Mouse (Mus musculus) kidney, postnatal 4 days (tissue): ENCODE data around the gene Slc25a28.

Source experiments
- DNase-seq, 2 experiments: peaks; one replicate each; pipeline ENCODE4 v3.0.0; 2021; ENCODE audit warnings: mixed read lengths in 2 of 2

Gene Slc25a28

DNA sequence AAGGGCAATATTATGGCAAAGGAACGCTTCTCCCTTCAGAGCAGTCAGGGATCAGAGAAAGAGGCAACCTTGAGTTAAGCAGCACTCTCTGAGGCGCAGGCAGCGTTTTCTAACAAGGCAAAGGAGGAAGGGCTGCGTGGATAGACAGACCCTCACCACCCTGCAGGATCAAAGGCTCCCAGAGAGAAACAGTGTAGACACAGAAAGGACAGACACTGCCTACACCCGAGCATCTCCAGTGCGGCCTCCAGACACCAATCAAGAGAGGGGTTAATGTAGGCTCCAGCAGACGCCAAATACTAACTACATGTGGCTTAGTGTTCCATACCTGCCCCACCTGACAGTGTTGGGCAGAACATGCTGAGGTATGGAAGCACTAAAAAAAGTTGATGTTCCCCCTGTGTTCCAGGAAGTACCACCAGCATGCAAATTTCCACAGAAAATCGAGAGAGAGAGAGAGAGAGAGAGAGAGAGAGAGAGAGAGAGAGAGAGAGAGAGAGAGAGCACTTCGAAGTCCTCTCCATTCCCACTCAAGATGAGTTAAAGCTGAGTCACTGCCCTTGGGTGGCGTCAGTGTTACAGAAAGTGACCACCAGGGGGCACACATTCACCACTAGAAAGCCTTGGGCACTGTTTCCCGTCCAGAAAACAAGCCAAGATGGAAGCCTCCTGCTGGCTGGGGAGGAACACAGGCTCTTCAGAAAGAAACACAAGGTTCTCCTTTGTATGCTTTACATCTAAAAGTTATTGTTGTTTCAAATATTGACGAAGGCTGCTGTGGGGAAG, 44.0 kb downstream of the Slc25a28 start:
- DNase-seq = peak; percentile 89 to 91

DNA sequence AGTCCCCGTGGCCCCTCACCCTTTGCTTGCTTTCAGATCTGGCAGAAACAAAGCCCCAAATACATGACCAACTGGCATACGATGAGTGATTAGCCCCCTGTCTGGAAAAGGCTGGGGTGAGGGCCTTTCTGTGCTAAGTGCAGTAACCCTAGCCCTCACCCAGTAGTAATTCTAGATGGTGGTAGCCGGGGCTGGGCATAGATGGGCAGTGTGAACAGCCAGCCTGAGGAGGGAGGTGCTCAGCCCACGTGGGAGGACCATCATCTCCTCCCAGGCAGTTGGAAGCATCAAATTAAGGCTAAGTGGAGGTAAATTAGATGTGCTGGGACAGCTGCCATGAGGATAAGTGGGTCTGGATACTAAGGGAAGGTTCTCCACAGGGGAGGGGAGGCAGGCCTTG, 45.6 kb downstream of the Slc25a28 start:
- no peak for DNase-seq

DNA sequence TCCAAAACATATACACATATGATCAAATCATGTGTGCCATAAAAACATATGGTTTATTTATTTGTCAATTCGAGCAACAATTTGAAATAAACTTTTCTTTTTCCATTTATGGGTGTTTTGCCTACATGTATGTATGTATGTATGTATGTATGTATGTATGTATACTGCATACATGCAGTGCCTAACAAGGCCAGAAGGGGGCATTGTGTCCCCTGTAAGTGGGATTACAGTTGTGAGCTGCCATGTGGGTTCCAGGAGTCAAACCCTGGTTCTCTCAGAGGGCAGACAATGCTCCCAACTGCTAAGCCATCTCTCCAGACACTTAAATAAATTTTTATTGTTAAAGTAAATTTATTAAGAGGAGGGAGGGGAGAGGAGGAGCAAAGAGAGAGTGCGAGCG, 47.3 kb downstream of the Slc25a28 start:
- no peak for DNase-seq

DNA sequence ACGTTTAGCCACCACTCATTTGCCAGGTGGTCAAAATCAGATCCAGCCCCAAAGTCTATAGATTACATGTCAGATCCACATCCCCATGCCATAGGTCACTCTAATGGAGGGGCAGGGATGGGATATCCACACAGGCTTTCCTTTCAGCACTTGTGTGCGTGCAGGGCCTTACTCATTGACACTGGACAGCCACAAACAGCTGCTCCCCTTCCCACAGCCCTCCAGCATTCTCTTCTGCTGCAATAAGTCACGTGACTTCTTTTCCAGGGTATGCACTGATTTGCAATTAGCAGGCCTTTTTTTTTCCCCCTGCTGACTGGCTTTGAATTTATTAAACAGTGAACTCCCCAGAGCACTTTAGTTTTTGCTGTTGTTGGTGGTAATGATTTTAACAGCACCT, 48.5 kb downstream of the Slc25a28 start:
- DNase-seq = no peak

DNA sequence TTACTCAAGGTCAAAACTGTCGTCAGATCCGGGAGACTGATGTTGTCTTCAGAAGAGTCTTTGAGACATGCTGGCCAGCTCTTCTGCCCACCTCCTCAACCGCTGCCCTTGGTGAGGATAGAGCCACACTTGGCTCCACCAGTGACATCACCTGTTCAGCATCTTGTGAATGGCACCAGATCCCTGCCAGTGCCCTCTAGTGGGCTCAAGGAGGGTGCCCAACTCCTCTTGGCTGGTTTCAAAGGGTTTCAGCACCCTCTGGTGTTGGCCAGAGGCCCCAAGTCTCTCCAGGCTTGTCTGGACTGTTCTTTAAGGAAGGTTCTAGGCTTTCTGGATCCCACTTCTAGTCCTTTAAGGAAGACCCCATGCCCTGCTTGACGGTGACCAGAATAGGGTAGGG, 50.8 kb downstream of the Slc25a28 start:
- peak; percentile 68 to 79 for DNase-seq

DNA sequence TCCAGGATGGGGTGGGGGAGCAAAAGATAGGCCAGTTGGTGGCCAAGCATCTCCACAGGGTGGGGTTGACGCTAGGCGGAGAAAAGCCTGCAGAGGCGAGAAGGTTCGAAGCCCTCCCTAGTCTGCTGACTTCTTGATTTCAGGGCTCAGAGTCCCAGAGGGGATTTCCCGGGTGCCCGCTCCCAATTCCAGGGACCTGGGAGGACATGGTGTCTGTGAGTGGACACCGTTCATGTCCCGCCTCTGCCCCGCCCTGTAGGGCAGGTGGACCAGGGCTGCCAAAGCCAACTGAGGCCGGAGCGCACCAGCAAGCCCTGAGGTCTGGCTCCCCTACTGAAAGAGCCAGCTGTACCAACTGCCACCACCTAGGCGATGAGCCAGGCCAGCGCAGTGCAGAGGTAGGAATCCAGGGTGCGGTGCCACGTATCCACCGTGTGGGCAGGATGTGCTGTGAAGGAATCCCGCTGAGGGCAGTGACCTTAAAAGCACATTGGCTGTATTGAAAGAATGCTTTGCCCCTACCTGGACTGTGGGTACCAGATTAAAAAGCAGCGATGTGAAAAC, 54.7 kb downstream of the Slc25a28 start:
- DNase-seq = no peak

DNA sequence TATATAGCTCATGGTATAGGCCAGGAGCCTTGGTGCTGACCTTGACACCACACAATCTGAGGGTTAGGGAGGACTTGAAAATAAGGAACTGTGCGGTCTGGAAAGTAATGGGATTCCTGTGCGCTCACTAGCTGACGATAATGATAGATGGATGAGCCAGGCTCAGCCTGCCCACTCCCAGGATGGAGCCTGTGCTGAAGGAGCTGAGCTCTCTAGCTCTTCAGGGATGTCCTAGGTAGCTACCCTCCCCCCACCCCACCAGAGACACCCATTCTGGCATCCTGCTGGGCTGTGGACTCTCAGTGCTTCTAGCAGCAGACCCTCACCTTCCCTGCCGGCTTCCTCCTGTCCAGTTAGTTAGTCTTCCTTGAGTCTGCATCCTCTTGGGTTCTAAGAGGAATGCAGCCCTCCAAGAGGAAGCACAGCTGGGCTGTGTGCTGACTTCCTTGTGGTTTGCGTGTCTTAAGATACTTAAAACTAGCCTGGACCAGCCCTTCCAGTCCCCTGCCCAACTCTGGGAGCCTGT, 56.1 kb downstream of the Slc25a28 start:
- DNase-seq = no peak

DNA sequence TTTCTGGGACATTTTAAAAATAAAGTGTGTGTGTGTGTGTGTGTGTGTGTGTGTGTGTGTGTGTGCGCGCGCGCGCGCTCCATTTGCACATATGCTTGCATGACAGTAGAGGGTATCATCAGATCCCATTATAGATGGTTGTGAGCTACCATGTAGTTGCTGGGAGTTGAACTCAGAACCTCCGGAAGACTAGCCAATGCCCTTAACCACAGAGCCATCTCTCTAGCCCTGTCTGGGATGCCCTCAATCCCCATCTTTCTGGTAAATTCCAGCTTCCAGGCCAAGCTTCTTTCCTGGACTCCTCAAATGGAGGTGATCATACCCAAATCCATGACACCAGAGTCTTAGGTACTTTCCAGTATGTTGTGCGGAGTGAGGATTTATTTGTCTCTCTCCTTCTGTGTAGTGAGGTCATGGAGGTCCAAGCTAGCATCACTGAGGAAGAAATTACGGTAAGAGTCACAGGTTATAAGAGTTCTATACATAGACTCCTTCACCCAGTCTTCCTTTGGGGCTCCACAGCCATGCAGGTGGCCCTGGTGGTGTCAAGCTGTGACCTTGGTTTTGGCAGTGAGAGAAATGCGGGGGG, 56.8 kb downstream of the Slc25a28 start:
- no peak for DNase-seq

DNA sequence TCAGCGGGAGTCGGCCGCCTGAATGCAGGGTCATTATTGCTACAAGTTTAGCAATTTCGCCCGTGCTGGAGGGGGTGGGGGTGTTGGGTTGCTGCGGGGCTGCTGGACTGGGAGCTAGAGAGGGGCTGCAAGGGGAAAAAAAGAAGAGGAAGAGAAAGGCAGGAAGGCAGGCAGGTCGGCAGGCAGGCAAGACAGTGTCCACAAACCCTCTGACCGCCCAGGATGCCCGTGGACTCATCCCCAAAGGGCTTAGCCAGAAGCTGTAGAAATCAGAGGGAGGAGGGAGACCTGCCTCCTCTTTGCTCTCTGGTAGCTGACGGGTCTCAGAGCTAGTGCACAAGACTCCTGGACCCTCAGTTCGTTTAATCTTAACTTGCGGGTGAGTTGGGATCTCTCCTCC, 57.8 kb downstream of the Slc25a28 start:
- DNase-seq = peak in 1 of 2 experiments; percentile 16

DNA sequence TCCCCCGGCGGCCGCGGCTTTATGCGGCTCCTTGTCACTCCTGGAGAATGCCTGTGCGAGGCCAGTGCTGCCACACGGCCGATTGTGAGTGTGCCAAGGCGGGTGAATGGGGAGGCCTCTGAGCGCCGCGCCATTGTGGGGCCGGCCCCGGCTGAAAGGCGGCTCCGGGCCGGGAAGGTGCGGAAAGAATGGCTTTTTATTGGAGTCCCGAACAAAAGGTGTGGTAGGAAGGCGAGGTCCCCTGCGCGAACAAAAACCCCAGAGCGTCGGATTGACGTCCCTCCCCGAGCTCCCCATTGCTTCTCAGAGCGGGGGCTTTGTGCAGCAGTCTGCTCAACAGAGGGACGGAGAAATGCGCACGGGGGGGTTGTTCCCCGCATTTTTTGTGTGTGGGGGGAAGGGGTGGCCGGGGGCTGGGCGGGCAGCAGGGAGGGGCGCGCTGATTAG, 58.2 kb downstream of the Slc25a28 start:
- peak; percentile 39 to 51 for DNase-seq

DNA sequence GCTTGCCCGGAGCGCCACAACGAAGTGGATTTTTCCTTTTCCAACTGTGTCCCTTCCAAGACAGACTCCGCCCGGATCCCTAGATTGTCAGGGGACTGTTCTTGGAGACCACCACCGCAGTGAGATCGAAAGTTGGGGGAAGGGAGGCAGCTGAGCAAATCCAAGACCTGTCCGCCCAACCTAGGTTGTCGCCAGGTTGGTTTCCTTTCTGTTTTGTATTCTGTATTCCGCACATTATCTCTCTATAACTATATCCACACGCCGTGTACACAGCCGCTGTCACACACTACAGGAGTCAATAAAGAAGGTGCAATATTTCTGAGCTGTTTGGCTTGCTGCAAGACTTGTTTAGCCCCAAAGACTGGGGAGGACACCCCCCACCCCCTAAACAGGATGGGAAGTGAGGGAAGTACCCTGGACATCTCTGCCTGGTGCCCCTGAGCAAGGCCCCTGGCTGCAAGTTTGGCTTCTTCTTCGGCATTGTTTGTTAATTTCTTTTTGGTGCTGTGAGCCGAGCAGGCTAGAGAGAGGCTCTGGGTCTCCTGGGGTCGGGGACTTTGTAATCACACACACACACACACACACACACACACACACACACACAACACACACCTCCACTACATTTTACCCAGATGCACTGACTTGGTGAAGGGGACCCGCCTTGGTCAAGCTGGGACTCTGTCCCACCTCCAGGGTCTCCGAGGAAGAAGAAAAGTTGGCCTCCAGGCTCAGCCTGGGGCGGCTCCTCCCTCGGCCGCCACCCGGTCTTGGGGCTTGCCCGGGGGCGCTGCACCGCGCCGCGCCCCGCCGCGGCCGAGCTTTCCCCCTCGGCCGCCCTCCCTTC, 58.9 kb downstream of the Slc25a28 start:
- DNase-seq = peak in 1 of 2 experiments; percentile 35

DNA sequence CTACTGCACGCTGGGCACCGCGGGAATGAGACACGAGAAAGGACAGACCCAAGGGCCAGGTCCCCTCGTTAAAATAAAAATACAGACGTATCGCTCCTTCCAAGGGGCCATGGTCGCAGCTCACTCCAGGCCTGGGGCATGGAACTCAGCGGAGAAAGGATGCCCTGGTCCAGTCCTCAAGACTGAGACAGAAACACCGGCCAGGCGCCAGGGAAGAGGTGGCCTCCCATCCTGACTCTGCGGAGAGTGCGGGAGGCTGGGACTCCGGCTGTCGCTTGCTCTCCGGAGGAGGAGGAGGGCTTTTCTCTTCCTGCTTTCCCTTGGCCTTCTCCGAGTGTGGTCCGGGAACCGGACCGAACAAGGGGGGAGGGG, 59.6 kb downstream of the Slc25a28 start:
- peak; percentile 30 to 50 for DNase-seq

DNA sequence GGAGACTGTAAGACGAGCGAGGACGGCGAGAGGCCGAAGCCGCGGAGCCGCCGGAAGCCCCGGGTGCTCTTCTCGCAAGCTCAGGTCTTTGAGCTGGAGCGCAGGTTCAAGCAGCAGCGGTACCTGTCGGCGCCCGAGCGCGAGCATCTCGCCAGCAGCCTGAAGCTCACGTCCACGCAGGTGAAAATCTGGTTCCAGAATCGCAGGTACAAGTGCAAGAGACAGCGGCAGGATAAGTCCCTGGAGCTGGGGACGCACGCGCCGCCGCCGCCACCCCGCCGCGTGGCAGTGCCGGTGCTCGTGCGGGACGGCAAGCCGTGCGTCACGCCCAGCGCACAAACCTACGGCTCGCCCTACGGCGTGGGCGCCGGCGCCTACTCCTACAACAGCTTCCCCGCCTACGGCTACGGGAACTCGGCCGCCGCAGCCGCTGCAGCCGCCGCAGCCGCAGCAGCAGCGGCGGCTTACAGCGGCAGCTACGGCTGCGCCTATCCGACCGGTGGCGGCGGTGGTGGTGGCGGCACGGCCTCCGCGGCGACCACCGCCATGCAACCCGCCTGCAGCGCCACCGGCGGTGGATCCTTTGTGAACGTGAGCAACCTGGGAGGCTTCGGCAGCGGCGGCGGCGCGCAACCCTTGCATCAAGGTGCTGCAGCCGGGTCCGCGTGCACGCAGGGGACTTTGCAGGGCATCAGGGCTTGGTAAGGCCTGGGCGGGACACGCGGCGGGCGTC, 60.2 kb downstream of the Slc25a28 start:
- peak; percentile 48 to 62 for DNase-seq
